In the genomic region with DNA sequence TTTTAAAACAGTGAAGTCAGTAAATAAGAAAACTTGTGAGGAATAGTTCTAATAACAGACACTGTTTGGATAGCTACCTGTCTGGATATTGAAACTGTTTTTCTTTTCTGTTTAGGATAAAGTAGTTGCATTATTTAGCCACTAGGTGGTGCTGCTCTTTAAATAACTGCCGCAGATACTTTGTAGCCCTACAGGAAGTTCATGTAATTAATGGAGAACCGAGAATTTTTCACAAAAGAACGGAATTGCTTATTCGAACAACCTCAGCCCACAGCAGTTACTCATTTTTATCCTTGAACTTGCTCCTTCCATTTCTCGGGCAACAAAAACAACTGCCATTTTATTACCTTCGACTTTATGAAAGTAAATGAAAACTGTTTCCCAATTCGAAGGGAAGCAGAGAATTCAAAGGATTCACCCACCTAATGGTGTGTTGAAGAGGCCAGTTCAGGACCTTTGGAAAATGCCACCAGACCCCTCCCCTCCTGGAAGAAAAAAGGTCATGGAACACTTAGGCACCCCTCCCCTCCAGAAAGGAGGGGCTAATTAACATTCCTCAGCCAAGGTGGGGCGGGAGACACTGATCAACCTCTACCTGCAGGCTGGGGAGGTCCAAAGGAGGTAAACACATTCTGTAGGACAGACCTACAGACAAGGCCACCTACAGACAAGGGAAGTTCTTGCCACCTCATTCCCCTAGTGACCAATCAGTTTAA, we compare ENCODE assay signal across 8 mouse cellular contexts.
DNase-seq lines count a peak whose midpoint lies in the region; ATAC-seq and TF ChIP-seq lines count a peak whose summit lies in the region.

No protein-coding gene starts in this region.

- H3K36me3 ChIP-seq in G1E (replicated peaks) = no peaks in the 10 kb centered on the region
- no peaks in the 10 kb centered on the region for H3K36me3 ChIP-seq in embryonic facial prominence, embryonic 10.5 days (replicated peaks)
- no peaks in the 10 kb centered on the region for H3K36me3 ChIP-seq in hindbrain, embryonic 10.5 days
- H3K36me3 ChIP-seq in liver, embryonic 14.5 days (replicated peaks; ENCODE audit: control insufficient read depth, insufficient read depth, low read depth) = no peaks in the 10 kb centered on the region

- H3K27me3 ChIP-seq in G1E (ENCODE audit: insufficient read depth, low read length) = no peaks in the 10 kb centered on the region
- H3K27me3 ChIP-seq in embryonic facial prominence, embryonic 10.5 days (replicated peaks; ENCODE audit: low read depth, poor library complexity, severe bottlenecking) = no peaks in the 10 kb centered on the region
- no peaks in the 10 kb centered on the region for H3K27me3 ChIP-seq in hindbrain, embryonic 10.5 days (ENCODE audit: insufficient read depth, poor library complexity, severe bottlenecking)
- H3K27me3 ChIP-seq in liver, embryonic 14.5 days (ENCODE audit: control insufficient read depth, insufficient read depth, low read length) = no peaks in the 10 kb centered on the region

- no peaks in the 10 kb centered on the region for H3K4me1 ChIP-seq in G1E (ENCODE audit: insufficient read depth, low read depth, low read length)
- H3K4me1 ChIP-seq in embryonic facial prominence, embryonic 10.5 days = peaks cover 4% of the 10 kb centered on the region; the same call in 1 of the 2 replicates
- no peaks in the 10 kb centered on the region for H3K4me1 ChIP-seq in hindbrain, embryonic 10.5 days (replicated peaks)
- no peaks in the 10 kb centered on the region; a peak in 1 of 4 replicates for H3K4me1 ChIP-seq in liver, embryonic 14.5 days (replicated peaks; ENCODE audit: control insufficient read depth in 2 of 2, insufficient read depth in 2 of 2, low read length in 1 of 2)

- no peaks in the 10 kb centered on the region for H3K9me3 ChIP-seq in G1E (replicated peaks)
- no peaks in the 10 kb centered on the region for H3K9me3 ChIP-seq in embryonic facial prominence, embryonic 10.5 days
- H3K9me3 ChIP-seq in hindbrain, embryonic 10.5 days = no peaks in the 10 kb centered on the region
- H3K9me3 ChIP-seq in liver, embryonic 14.5 days (ENCODE audit: control insufficient read depth, low read length) = no peaks in the 10 kb centered on the region

- WGBS in embryonic facial prominence, embryonic 10.5 days = 24% methylated on average over 8 of the region's 8 CpGs
- 21% methylated on average over 8 of the region's 8 CpGs for WGBS in hindbrain, embryonic 10.5 days
- 13% methylated on average over 8 of the region's 8 CpGs for WGBS in liver, embryonic 14.5 days (ENCODE audit: insufficient replicate concordance)

- no peak for TF ChIP-seq EP300 in liver, embryonic 14.5 days (IDR thresholded peaks at IDR 0.05; ENCODE audit: low read depth)

- no peak for TF ChIP-seq CTCF in G1E (IDR thresholded peaks at IDR 0.05; ENCODE audit: low read depth, low read length)
- TF ChIP-seq CTCF in liver, embryonic 14.5 days (IDR thresholded peaks at IDR 0.05; ENCODE audit: low read depth) = peak; percentile 65

- DNase-seq in adrenal gland, postnatal 10 days = peak; percentile 9
- no peak for DNase-seq in adrenal gland, adult 8-10 months
- peak; percentile 3 for DNase-seq in G1E (ENCODE audit: low spot score)
- DNase-seq in embryonic facial prominence, embryonic 10.5 days (ENCODE audit: low spot score) = peak; percentile 13
- DNase-seq in hindbrain, embryonic 10.5 days (ENCODE audit: low spot score) = no peak
- DNase-seq in liver, embryonic 14.5 days (ENCODE audit: low read depth in 3 of 3, low spot score in 3 of 3) = peak; percentile 20 to 44 (median 37)
- no peak for DNase-seq in right cerebral cortex, postnatal 4 days

- H3K4me3 ChIP-seq in G1E (ENCODE audit: low read depth, low read length) = no peak overlapping the region; the same call in 1 of the 2 replicates
- peak overlapping the region; percentile 47 for H3K4me3 ChIP-seq in embryonic facial prominence, embryonic 10.5 days
- H3K4me3 ChIP-seq in hindbrain, embryonic 10.5 days = peak overlapping the region; percentile 41
- peak overlapping the region in 1 of 2 experiments; percentile 16; a peak in 1 of 4 replicates for H3K4me3 ChIP-seq in liver, embryonic 14.5 days (ENCODE audit: insufficient read depth in 1 of 2, low read depth in 2 of 2, low read length in 2 of 2)

- peak overlapping the region; percentile 75 for H3K27ac ChIP-seq in embryonic facial prominence, embryonic 10.5 days (replicated peaks)
- H3K27ac ChIP-seq in hindbrain, embryonic 10.5 days = peak overlapping the region; percentile 40
- no peak overlapping the region for H3K27ac ChIP-seq in liver, embryonic 14.5 days

- H3K4me2 ChIP-seq in liver, embryonic 14.5 days (ENCODE audit: low read depth) = peak overlapping the region; percentile 45

- peak; percentile 28; the same call in 1 of the 2 replicates for ATAC-seq in G1E (ENCODE audit: extremely low read depth, insufficient number of reproducible peaks, low FRiP score, poor library complexity, severe bottlenecking)
- ATAC-seq in liver, embryonic 14.5 days (ENCODE audit: insufficient read depth) = no peak
- peak; percentile 33; the same call in 1 of the 2 replicates for ATAC-seq in neutrophil, adult 5-6 weeks (ENCODE audit: extremely low read depth, insufficient number of reproducible peaks, low FRiP score, poor library complexity, severe bottlenecking)

- no peak overlapping the region for H3K9ac ChIP-seq in liver, embryonic 14.5 days (replicated peaks)

Comparison
In these comparisons a context has a peak if more than half of its experiments do, and no peak if none do; other contexts are left out.
1. DNase-seq: peak in adrenal gland, postnatal 10 days (single experiment), G1E (single experiment), embryonic facial prominence, embryonic 10.5 days (single experiment) and liver, embryonic 14.5 days (3 of 3); none in adrenal gland, adult 8-10 months (single experiment), hindbrain, embryonic 10.5 days (single experiment) and right cerebral cortex, postnatal 4 days (single experiment).